8 mouse cellular contexts compared by ENCODE assay signal in the genomic region with DNA sequence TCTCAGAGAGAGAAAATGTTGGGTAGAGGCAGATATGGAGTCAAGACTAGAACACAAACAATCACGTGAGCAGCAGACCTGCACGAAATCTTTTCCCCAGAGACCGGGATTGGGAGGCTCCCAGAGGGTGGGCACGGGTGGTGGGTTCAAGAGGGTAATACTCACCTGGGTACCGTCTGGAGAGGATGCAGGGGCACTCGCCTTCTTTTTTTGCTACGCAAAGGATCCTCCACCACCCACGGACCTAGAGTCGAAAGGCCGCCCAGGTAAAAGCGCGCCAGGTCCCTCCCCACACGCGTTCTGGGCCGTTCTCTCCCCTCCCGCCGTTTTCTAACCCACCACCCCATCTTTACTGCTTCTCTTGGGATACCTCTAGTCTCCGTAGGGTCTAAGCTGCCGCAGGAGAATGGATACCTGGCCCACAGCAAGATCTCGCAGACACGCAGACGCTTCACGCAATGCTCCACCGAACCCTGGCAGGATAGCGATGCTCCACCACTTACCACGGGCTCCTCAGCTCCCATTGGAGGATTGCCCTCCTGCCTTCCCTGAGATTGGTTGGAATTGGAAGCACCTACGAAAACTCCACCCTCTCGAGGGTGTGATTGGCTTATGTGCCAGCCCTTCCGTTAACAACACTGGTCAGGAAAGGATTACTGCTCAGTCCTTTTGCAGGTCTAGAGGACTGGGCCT. TPM values are rescaled to one million over a fixed set of nuclear protein-coding genes. Genes with fewer than 3 reads are reported as not detected.
DNase-seq lines count a peak whose midpoint lies in the region; ATAC-seq and TF ChIP-seq lines count a peak whose summit lies in the region.

A gene (minus strand): TSS at position 500 of the 693 bp plus-strand sequence.

- H3K36me3 ChIP-seq in erythroblast, embryonic 14.5 days (ENCODE audit: control insufficient read depth), result no peaks in the 10 kb centered on the region
- H3K36me3 ChIP-seq in heart, embryonic 10.5 days, result no peaks in the 10 kb centered on the region
- H3K36me3 ChIP-seq in kidney, embryonic 14.5 days (ENCODE audit: control insufficient read depth, insufficient read depth, low read length), result no peaks in the 10 kb centered on the region
- no peaks in the 10 kb centered on the region for H3K36me3 ChIP-seq in limb, embryonic 14.5 days (ENCODE audit: control insufficient read depth, insufficient read depth, low read length)
- H3K36me3 ChIP-seq in midbrain, embryonic 16.5 days (ENCODE audit: control insufficient read depth, insufficient read depth, low read length), result no peaks in the 10 kb centered on the region

- ATAC-seq in CD4-positive, CD25-positive, alpha-beta regulatory T cell, adult 4 months, result peak; percentile 99
- ATAC-seq in kidney, embryonic 14.5 days (ENCODE audit: low FRiP score, low TSS enrichment), result peak; percentile 100
- ATAC-seq in limb, embryonic 14.5 days (ENCODE audit: low FRiP score, low read depth), result peak; percentile 100
- ATAC-seq in midbrain, embryonic 16.5 days, result peak; percentile 99

- H3K4me1 ChIP-seq in erythroblast, embryonic 14.5 days (ENCODE audit: control insufficient read depth), result peaks cover 13% of the 10 kb centered on the region
- H3K4me1 ChIP-seq in heart, embryonic 10.5 days, result no peaks in the 10 kb centered on the region
- no peaks in the 10 kb centered on the region for H3K4me1 ChIP-seq in kidney, embryonic 14.5 days (ENCODE audit: control insufficient read depth, insufficient read depth, low read length)
- H3K4me1 ChIP-seq in limb, embryonic 14.5 days (ENCODE audit: control insufficient read depth, insufficient read depth, low read length), result 0 out of 2 replicates have a peak, but pooled peaks cover 2% of the 10 kb centered on the region
- H3K4me1 ChIP-seq in midbrain, embryonic 16.5 days (ENCODE audit: control insufficient read depth, insufficient read depth, low read length), result peaks cover 8% of the 10 kb centered on the region

- H3K27ac ChIP-seq in heart, embryonic 10.5 days, result peak within 1 kb of the TSS; percentile 80
- no peak within 1 kb of the TSS for H3K27ac ChIP-seq in kidney, embryonic 14.5 days (ENCODE audit: low read depth, low read length)
- H3K27ac ChIP-seq in limb, embryonic 14.5 days (replicated peaks; ENCODE audit: low read depth, low read length), result 0 out of 2 replicates have a peak within 1 kb of the TSS, but pooled peaks have one; percentile 38
- peak within 1 kb of the TSS; percentile 80 for H3K27ac ChIP-seq in midbrain, embryonic 16.5 days (ENCODE audit: low read length)

- H3K9me3 ChIP-seq in erythroblast, embryonic 14.5 days (ENCODE audit: control insufficient read depth, low read length), result no peaks in the 10 kb centered on the region
- H3K9me3 ChIP-seq in heart, embryonic 10.5 days, result no peaks in the 10 kb centered on the region
- H3K9me3 ChIP-seq in kidney, embryonic 14.5 days (ENCODE audit: control insufficient read depth, low read length), result no peaks in the 10 kb centered on the region
- no peaks in the 10 kb centered on the region for H3K9me3 ChIP-seq in limb, embryonic 14.5 days (ENCODE audit: control insufficient read depth, low read length)
- H3K9me3 ChIP-seq in midbrain, embryonic 16.5 days (replicated peaks; ENCODE audit: control insufficient read depth, low read length, poor library complexity, severe bottlenecking), result no peaks in the 10 kb centered on the region

- peak within 1 kb of the TSS; percentile 57 for H3K4me2 ChIP-seq in kidney, embryonic 14.5 days (replicated peaks; ENCODE audit: low read depth, low read length)
- peak within 1 kb of the TSS; percentile 51 for H3K4me2 ChIP-seq in limb, embryonic 14.5 days (replicated peaks; ENCODE audit: low read depth, low read length, severe bottlenecking)
- peak within 1 kb of the TSS; percentile 54 for H3K4me2 ChIP-seq in midbrain, embryonic 16.5 days (ENCODE audit: low read length)

- peak; percentile 78 for DNase-seq in brain, embryonic 18.5 days (ENCODE audit: low read depth, low spot score)
- peak; percentile 89 for DNase-seq in heart, embryonic 10.5 days (ENCODE audit: low spot score)
- peak; percentile 86 for DNase-seq in limb, embryonic 14.5 days (ENCODE audit: low spot score)
- DNase-seq in spleen, postnatal 14 days (ENCODE audit: low spot score in 2 of 2), result peak; percentile 44 to 50

- 0 out of 2 replicates have a peak, but pooled peaks have one; percentile 11 for TF ChIP-seq POLR2A in limb, embryonic 14.5 days (IDR thresholded peaks at IDR 0.05; ENCODE audit: borderline replicate concordance, extremely low read depth, insufficient read depth, insufficient read length)

- peak within 1 kb of the TSS; percentile 59 for H3K9ac ChIP-seq in kidney, embryonic 14.5 days (ENCODE audit: low read depth, low read length)
- H3K9ac ChIP-seq in limb, embryonic 14.5 days (ENCODE audit: low read depth, low read length, severe bottlenecking), result peak within 1 kb of the TSS; percentile 64
- peak within 1 kb of the TSS; percentile 58 for H3K9ac ChIP-seq in midbrain, embryonic 16.5 days (ENCODE audit: low read depth, low read length)

- WGBS in heart, embryonic 10.5 days, result 12% methylated on average over 29 of the region's 29 CpGs
- 23% methylated on average over 29 of the region's 29 CpGs for WGBS in kidney, embryonic 14.5 days
- 19% methylated on average over 29 of the region's 29 CpGs for WGBS in limb, embryonic 14.5 days
- WGBS in midbrain, embryonic 16.5 days, result 14% methylated on average over 28 of the region's 29 CpGs

- peaks cover 4% of the 10 kb centered on the region for H3K27me3 ChIP-seq in erythroblast, embryonic 14.5 days (ENCODE audit: control insufficient read depth)
- H3K27me3 ChIP-seq in heart, embryonic 10.5 days (ENCODE audit: insufficient read depth, poor library complexity, severe bottlenecking), result peaks cover 46% of the 10 kb centered on the region; the same call in 1 of the 2 replicates
- 0 out of 2 replicates have a peak, but pooled peaks cover 3% of the 10 kb centered on the region for H3K27me3 ChIP-seq in kidney, embryonic 14.5 days (ENCODE audit: control insufficient read depth, insufficient read depth, low read length)
- no peaks in the 10 kb centered on the region for H3K27me3 ChIP-seq in limb, embryonic 14.5 days (ENCODE audit: control insufficient read depth, insufficient read depth, low read length)
- H3K27me3 ChIP-seq in midbrain, embryonic 16.5 days (ENCODE audit: control insufficient read depth, insufficient read depth, low read depth, low read length), result peaks cover 24% of the 10 kb centered on the region

- H3K4me3 ChIP-seq in erythroblast, embryonic 14.5 days (replicated peaks), result peak within 1 kb of the TSS; percentile 81
- H3K4me3 ChIP-seq in heart, embryonic 10.5 days, result peak within 1 kb of the TSS; percentile 61
- H3K4me3 ChIP-seq in kidney, embryonic 14.5 days (ENCODE audit: low read length), result peak within 1 kb of the TSS; percentile 58
- peak within 1 kb of the TSS; percentile 54 for H3K4me3 ChIP-seq in limb, embryonic 14.5 days (replicated peaks; ENCODE audit: low read length)
- H3K4me3 ChIP-seq in midbrain, embryonic 16.5 days (ENCODE audit: low read depth, low read length), result peak within 1 kb of the TSS; percentile 53

RNA-seq across cellular contexts. Expression of the gene that starts here (rescaled TPM):
- polyA plus RNA-seq in CD4-positive, CD25-positive, alpha-beta regulatory T cell, adult 4 months (2017; shearing (Covaris generic)), result 10 to 100 TPM; 32.5 to 41.2 TPM
- 0.01 TPM in 1 of 2 replicates, not detected in the other for polyA plus RNA-seq in erythroblast, embryonic 14.5 days (2012)
- polyA plus RNA-seq in heart, embryonic 10.5 days (2016; fragmentation: Nextera tagmentation; extraction: Ambion mirVana), result 9.2 and 15.3 TPM in 2 replicates
- polyA plus RNA-seq in kidney, embryonic 14.5 days (2014; fragmentation: Nextera tagmentation; extraction: Ambion mirVana), result 20.5 and 22.0 TPM in 2 replicates
- polyA plus RNA-seq in limb, embryonic 14.5 days (2012; rRNA removed), result 17.9 and 23.1 TPM in 2 replicates
- polyA plus RNA-seq in limb, embryonic 14.5 days (2014; fragmentation: Nextera tagmentation; extraction: Ambion mirVana), result 13.1 and 17.8 TPM in 2 replicates
- 44.1 TPM in 2 replicates for polyA plus RNA-seq in midbrain, embryonic 16.5 days (2015; fragmentation: Nextera tagmentation; extraction: Ambion mirVana)

Comparison
In these comparisons a context has a peak if more than half of its experiments do, and no peak if none do; other contexts are left out.
1. RNA of the gene that starts here (polyA plus RNA-seq): 44.1 TPM in midbrain, embryonic 16.5 days, 32.5 to 41.2 TPM in CD4-positive, CD25-positive, alpha-beta regulatory T cell, adult 4 months, 20.5 to 22.0 TPM in kidney, embryonic 14.5 days, 13.1 to 23.1 TPM in limb, embryonic 14.5 days and 9.2 to 15.3 TPM in heart, embryonic 10.5 days; 0.01 TPM in erythroblast, embryonic 14.5 days; every median in the first group is over 10 times any median in the second.
2. Peak in every context shown above with its lines, with median percentiles within 50 percentile points of each other: ATAC-seq, DNase-seq, H3K4me3 ChIP-seq, H3K4me2 ChIP-seq and H3K9ac ChIP-seq.